Mouse (Mus musculus) midbrain, embryonic 10.5 days (tissue): ENCODE results near the gene Cald1. TPM values are rescaled to one million over a fixed set of nuclear protein-coding genes. Genes with fewer than 3 reads are reported as not detected.

Experiments
- DNase-seq: peaks from one replicate; pipeline ENCODE4 v3.0.0-alpha.2; 2017; ENCODE audit warnings: low spot score
- H3K27ac ChIP-seq: fragments of 300-500 bp; sonication (generic); replicated peaks from 2 replicates; pipeline ENCODE4 v1.5.1; 2016; ENCODE audit warnings: mild to moderate bottlenecking
- H3K27me3 ChIP-seq: fragments of 300-500 bp; sonication (generic); 2 replicates; pipeline ENCODE4 v1.6.1; 2016; ENCODE audit warnings: low read depth, mild to moderate bottlenecking; ENCODE audit not compliant: poor library complexity, severe bottlenecking
- H3K36me3 ChIP-seq: fragments of 300-500 bp; sonication (generic); 2 replicates; pipeline ENCODE4 v1.6.1; 2016; ENCODE audit warnings: mild to moderate bottlenecking, moderate library complexity
- H3K4me1 ChIP-seq: fragments of 300-500 bp; sonication (generic); 2 replicates; pipeline ENCODE4 v1.6.1; 2016
- H3K4me3 ChIP-seq: fragments of 300-500 bp; sonication (generic); 2 replicates; pipeline ENCODE4 v1.5.1; 2016; ENCODE audit warnings: mild to moderate bottlenecking, moderate library complexity
- H3K9me3 ChIP-seq: fragments of 300-500 bp; sonication (generic); replicated peaks from 2 replicates; pipeline ENCODE4 v1.6.1; 2016; ENCODE audit warnings: mild to moderate bottlenecking
- polyA plus RNA-seq: library from polyadenylated mRNA; unstranded; fragments of >200 nt; fragmentation: Nextera tagmentation; extraction: Ambion mirVana; gene quantifications from 2 replicates; pipeline ENCODE4 v1.2.1, GENCODE M21; 2016

The Cald1 gene
- polyA plus RNA-seq, 1 experiment from 2014 or later, result 143 TPM

GRCm38 (mm10) chr6:34824406-34824805 lies 226.1 kb downstream of the Cald1 start:
- no peak overlapping the region for H3K4me3 ChIP-seq
- no peak for DNase-seq
- H3K4me1 ChIP-seq, result no peaks in the 10 kb centered on the region
- no peaks in the 10 kb centered on the region for H3K27me3 ChIP-seq
- H3K36me3 ChIP-seq, result no peaks in the 10 kb centered on the region
- H3K27ac ChIP-seq, result no peak overlapping the region
- no peaks in the 10 kb centered on the region for H3K9me3 ChIP-seq

Other genes with a start within 250 kb of the Cald1 start
- 16.5 and 19.4 TPM in 2 replicates for gene Akr1b8, start 244.4 kb upstream of the Cald1 start, polyA plus RNA-seq
- gene Akr1b10, start 214.3 kb upstream of the Cald1 start, polyA plus RNA-seq, result 15.0 and 16.2 TPM in 2 replicates
- gene Akr1b7, start 186.2 kb upstream of the Cald1 start, polyA plus RNA-seq, result not detected in 2 replicates
- 57.2 and 66.0 TPM in 2 replicates for gene Bpgm, start 122.3 kb upstream of the Cald1 start, polyA plus RNA-seq
- gene Agbl3, start 181.9 kb downstream of the Cald1 start, polyA plus RNA-seq, result 2.9 and 4.7 TPM in 2 replicates